Mouse (Mus musculus): ENCODE data around the gene Gpr157.

Gene Gpr157

GRCm38 (mm10) chr4:150112867-150113266 is 25.7 kb downstream of the Gpr157 start:
- peak; percentile 55 for DNase-seq (ENCODE audit: low spot score)

GRCm38 (mm10) chr4:150114505-150115061 is 27.4 kb downstream of the Gpr157 start:
- no peak for DNase-seq (ENCODE audit: low spot score)

- no peak for DNase-seq (ENCODE audit: low spot score)
These were observed 30.1 kb downstream of the Gpr157 start for GRCm38 (mm10) chr4:150117311-150117710.

GRCm38 (mm10) chr4:150118163-150118562 is 31.0 kb downstream of the Gpr157 start:
- DNase-seq (ENCODE audit: low spot score): no peak

- no peak for DNase-seq (ENCODE audit: low spot score)
These were observed 31.9 kb downstream of the Gpr157 start, which contains the start of gene Slc2a5 for GRCm38 (mm10) chr4:150119055-150119454. Slc2a5 (plus strand) TSS chr4:150119283.

GRCm38 (mm10) chr4:150119640-150120039 is 32.5 kb downstream of the Gpr157 start:
- DNase-seq (ENCODE audit: low spot score): no peak

- DNase-seq (ENCODE audit: low spot score): no peak
These were observed 33.1 kb downstream of the Gpr157 start for GRCm38 (mm10) chr4:150120173-150120833.

- no peak for DNase-seq (ENCODE audit: low spot score)
These were observed 34.3 kb downstream of the Gpr157 start for GRCm38 (mm10) chr4:150121430-150121829.

- no peak for DNase-seq (ENCODE audit: low spot score)
These were observed 35.3 kb downstream of the Gpr157 start for GRCm38 (mm10) chr4:150122476-150122875.

GRCm38 (mm10) chr4:150126373-150126772 is 39.2 kb downstream of the Gpr157 start:
- DNase-seq (ENCODE audit: low spot score): no peak

- DNase-seq (ENCODE audit: low spot score): no peak
These were observed 40.7 kb downstream of the Gpr157 start for GRCm38 (mm10) chr4:150127894-150128293.

- no peak for DNase-seq (ENCODE audit: low spot score)
These were observed 41.4 kb downstream of the Gpr157 start for GRCm38 (mm10) chr4:150128571-150128970.

GRCm38 (mm10) chr4:150130661-150131060 is 43.5 kb downstream of the Gpr157 start:
- DNase-seq (ENCODE audit: low spot score): no peak

- no peak for DNase-seq (ENCODE audit: low spot score)
These were observed 45.6 kb downstream of the Gpr157 start for GRCm38 (mm10) chr4:150132692-150133271.

GRCm38 (mm10) chr4:150135254-150135653 is 48.1 kb downstream of the Gpr157 start:
- DNase-seq (ENCODE audit: low spot score): no peak

- DNase-seq (ENCODE audit: low spot score): peak; percentile 72
These were observed 49.5 kb downstream of the Gpr157 start for GRCm38 (mm10) chr4:150136693-150137092.

- DNase-seq (ENCODE audit: low spot score): no peak
These were observed 50.4 kb downstream of the Gpr157 start for GRCm38 (mm10) chr4:150137368-150138083.

- DNase-seq (ENCODE audit: low spot score): peak; percentile 49
These were observed 50.9 kb downstream of the Gpr157 start for GRCm38 (mm10) chr4:150138084-150138543.

GRCm38 (mm10) chr4:150139090-150139489 is 51.9 kb downstream of the Gpr157 start:
- no peak for DNase-seq (ENCODE audit: low spot score)

- DNase-seq (ENCODE audit: low spot score): no peak
These were observed 53.2 kb downstream of the Gpr157 start for GRCm38 (mm10) chr4:150140346-150140745.

GRCm38 (mm10) chr4:150144242-150144641 is 57.1 kb downstream of the Gpr157 start:
- no peak for DNase-seq (ENCODE audit: low spot score)

GRCm38 (mm10) chr4:150146286-150146685 is 59.1 kb downstream of the Gpr157 start:
- DNase-seq (ENCODE audit: low spot score): no peak

- no peak for DNase-seq (ENCODE audit: low spot score)
These were observed 63.9 kb downstream of the Gpr157 start for GRCm38 (mm10) chr4:150151045-150151444.

Measured in ovary, postnatal 14 days (tissue).